Mouse (Mus musculus): Measurements from ENCODE around the gene Mvb12b. TPM values are rescaled to one million over a fixed set of nuclear protein-coding genes. Genes with fewer than 3 reads are reported as not detected.
"Not testable (repeated sequence)": the region's sequence is repeated elsewhere in the genome, so short reads cannot be mapped to it uniquely, and the experiment has no call there.

Mvb12b gene
- 10 to 100 TPM; 18.1 to 19.1 TPM for total RNA-seq (2021)
- long read RNA-seq, experiment 1, partial matches to known transcripts = 0 of 2 reads
- long read RNA-seq, experiment 1, other reads (novel, unspliced or antisense) = 0 of 2 reads
- long read RNA-seq, experiment 2, partial matches to known transcripts = 0 of 3 reads
- long read RNA-seq, experiment 2, other reads (novel, unspliced or antisense) = 3 of 3 reads

DNA sequence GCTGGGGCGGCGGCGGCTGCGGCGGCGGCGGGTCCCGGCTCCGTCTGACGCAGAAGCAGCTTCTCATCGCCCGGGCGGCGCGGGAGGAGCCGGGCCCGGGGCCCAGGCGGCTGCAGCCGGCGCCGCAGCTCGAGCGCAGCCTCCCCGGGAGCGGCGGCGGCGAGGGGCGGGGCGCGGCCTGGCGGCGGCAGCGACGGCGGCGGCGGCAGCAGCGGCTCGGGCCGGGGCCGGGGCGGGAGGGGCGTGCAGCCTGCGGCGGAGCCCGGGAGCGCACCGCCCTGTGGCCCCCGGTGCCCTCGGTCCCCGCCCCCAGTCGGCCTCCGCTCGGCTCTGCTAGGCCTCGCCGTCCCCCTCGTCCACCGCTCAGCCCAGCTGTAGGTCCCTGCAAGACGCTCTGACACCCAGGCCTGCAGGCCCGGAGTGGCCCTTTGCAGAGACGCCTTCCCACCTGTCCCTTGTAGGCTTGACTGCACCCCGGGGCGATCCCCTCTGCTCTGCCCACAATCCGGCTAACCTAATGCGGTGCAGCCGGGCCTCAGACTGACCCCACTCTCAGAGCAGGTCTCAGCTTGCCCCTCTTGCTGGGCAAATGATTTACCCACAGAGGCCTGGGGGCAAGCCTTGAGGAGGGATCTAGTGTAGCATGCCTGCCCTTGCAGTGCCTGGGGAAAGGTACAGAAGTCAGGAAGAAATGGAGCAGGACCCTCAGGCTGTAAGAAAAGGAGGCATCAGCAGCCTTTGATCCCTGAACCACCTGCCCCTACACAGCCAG lies at the start of gene Mvb12b:
TSS of gene Mvb12b (minus strand) at position 619 of the 772 bp plus-strand sequence.
- intact Hi-C loops (cut with DNase I) = loop anchor here (5.0 kb wide), 1 partner anchor 45 kb away; no protein-coding TSS in a partner anchor

DNA sequence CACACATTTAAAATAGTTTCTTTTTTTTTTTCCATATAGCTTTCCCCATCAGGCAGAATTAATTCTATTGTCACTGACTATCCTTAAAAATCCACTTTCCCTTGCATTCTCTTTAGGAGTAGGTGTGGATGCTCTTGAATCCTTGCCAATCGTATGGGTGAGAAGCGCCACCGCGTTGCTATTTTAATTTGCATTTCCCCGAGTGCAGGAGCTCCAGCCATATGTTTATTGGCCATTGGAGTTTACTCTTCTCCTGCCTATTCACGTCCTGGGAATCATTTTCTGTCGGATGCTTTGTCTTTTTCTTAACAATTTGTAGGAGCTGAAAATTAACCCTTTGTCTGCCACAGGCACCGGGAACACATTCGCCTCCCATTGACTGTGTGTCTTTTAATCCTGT lies 48.0 kb upstream of the Mvb12b start:
- intact Hi-C loops (cut with DNase I) = no loop called here
- no peak for DNase-seq

More for the DNA sequence above, at the start of gene Mvb12b:
- peak; percentile 74 to 83 for DNase-seq

DNA sequence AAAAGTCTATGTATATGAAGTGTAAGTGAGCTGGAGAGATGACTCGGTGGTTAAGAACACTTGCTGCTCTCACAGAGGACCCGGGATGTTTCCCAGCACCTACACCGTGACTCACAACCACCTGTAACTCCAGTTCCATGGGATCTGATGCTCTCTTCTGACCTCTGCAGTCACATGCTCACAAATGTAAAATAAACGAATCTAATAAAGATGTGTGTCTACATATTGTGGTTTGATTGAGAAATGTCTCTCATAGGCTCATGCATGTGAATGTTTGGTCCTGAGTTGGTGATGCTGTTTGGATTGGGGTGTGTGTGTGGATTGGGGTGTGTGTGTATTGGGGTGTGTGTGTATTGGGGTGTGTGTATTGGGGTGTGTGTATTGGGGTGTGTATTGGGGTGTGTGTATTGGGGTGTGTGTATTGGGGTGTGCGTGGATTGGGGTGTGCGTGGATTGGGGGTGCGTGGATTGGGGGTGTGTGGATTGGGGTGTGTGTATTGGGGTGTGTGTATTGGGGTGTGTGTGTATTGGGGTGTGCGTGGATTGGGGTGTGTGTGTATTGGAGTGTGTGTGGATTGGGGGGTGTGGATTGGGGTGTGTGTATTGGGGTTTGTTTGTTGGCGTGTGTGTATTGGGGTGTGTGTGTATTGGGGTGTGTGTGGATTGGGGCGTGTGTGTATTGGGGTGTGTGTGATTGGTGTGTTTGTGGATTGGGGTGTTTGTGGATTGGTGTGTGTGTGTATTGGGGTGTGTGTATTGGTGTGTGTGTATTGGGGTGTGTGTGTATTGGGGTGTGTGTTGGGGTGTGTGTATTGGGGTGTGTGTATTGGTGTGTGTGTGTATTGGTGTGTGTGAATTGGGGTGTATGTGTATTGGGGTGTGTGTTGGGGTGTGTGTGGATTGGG lies 46.1 kb upstream of the Mvb12b start:
- intact Hi-C loops (cut with DNase I) = no loop called here
- no peak for DNase-seq

DNA sequence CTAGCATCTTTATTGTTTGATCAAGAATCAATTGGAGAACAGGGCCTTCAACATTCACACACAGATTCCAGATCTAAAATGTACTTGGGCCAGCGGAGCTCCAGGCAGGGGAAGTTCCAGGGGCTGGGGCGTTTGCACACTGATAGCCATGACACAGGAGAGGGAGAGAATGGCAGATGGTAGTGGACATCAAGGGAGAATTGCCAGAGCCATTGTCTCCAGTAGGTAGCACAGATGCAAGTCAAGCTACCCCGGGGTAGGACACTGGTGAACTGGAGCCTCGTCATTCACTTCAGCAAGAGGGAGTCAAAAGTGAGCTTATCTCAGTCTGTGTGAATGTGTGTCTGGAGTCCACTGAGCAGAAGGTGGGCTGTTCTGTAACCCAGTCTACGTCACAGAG lies 43.4 kb upstream of the Mvb12b start:
- intact Hi-C loops (cut with DNase I) = no loop called here

DNA sequence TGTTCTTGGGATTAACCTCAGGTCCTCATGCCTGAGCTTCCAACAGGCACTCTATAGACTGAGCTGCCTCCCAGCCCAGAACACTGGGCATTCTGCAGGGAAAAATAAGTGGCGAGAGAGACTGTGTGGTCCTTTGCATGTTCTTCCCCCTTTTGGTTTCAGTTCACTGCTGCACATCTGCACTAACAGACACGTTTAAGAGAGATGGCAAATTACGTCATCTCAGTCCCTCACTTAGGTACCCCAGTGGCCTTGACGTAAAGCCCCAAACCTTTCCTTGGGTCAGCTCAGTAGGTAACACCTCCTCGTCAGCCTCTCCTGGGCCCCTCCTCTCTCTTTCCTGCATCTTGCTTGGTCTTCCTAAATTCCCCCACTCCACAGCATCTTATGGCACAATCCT lies 37.5 kb upstream of the Mvb12b start:
- no peak for DNase-seq
- intact Hi-C loops (cut with DNase I) = no loop called here

More for the DNA sequence above, 43.4 kb upstream of the Mvb12b start:
- no peak for DNase-seq

DNA sequence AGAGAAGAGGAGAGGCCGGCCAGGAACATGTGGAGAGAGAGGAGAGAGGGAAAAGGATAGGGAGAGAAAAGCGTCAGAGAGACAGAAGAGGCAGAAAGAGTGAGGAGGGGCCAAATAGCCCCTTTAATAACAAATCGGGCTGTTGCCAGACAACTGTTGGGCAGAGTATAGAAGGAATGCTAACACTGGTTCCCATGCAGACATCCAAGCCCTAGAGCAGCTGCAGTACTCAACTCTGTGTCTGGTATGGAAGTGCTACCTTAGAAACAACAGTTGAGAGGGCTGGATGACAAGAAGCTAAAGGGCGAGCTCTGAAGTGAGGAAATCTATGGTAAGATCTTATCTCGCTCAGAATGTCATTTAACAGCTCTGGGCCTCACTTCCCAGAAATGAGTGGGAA lies 35.7 kb upstream of the Mvb12b start:
- intact Hi-C loops (cut with DNase I) = no loop called here
- DNase-seq = no peak

DNA sequence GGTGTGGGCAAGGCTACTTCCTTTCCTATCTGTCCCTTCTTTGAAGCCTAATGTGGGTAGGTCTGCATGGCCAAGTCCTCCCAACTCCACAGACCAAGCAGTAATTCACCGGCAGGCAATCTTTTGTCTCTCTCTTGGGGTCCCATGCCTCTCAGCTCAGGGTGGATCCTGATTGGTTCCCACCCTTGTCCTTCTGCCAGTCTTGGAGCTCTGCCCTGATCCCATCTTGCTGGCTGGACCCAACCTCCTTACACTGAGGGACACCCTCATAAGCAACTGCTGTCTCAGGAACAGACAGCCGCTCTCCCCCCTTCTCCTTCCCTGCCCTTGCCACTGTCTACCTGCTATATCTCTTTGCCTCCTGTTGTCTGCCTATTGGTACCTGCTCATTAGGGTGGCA lies 34.7 kb upstream of the Mvb12b start:
- DNase-seq = no peak
- intact Hi-C loops (cut with DNase I) = no loop called here

DNA sequence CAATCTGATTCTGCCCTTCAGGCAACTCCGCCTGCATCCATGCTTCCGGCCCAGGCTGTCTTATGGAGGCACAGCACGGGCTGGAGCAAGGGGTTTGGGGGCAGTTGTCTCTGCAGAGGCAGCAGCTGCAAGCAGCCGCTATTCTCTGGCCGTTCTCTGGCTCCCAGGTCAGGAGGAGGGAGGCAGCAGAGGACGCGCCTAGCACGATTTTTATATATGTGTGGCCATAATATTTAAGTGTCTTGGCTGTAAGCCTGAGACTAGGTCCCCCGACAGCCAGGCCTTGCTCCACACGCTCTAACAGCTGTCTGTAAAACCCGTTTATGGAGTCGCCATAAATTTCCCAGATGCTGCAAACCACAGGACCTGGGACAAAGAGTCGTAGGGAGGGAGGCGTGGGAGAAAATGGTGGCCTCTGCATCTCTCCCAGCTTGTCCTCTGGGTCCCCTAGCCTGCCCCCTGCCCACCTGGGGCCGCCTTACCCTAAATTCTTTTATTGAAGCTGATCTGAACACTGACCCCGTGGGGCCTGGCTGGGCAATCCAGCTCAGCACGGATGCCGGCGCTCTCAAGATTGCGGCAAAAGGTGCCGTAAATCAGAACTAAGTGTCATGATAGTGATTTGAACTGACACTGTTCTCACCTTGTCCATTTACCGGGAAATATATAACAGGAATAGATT lies 32.3 kb upstream of the Mvb12b start:
- peak; percentile 13 to 41 for DNase-seq
- intact Hi-C loops (cut with DNase I) = loop anchor here (5.0 kb wide), 1 partner anchor 48 kb away; no protein-coding TSS in a partner anchor

DNA sequence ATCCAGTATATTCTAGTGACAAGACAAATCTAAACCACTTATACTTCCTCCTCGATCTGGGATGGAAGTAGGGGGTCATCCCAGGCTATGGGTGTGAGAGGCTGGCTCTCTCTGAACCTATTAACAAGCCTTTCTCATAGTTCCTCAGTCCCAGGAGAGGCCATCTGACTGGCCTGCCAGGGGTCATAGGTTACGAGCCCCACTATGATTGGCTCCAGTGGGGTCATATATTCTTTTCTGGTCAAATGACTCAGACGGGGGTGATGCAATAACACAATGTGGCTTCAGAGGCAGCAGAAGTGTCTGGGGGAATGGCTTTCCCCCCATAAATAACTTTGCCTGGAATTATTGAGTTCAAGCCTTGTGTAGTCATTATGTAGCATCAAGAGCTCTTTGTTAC lies 31.1 kb upstream of the Mvb12b start:
- peak in 1 of 2 experiments; percentile 9 for DNase-seq
- intact Hi-C loops (cut with DNase I) = loop anchor here (1.0 to 5.0 kb wide), 2 partner anchors 47 to 98 kb away; no protein-coding TSS in a partner anchor

DNA sequence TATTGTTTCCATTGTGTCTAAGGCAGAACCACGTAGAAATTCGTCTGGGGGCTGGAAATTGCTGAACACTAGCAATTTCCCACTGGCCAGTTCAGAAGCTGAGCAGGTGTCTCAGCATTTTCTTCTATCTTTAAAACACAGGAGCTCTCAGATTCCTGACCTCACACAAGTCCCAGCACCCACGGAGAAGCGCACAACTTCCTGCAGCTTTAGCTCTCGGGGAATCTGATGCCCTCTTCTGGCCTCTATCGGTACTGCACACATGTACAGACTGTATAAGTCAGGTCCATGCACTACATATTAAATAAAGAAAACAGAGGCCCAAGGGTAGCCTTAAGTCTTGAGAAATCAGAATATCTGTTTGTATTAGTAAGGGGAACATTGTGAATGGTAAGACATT lies 30.6 kb upstream of the Mvb12b start:
- intact Hi-C loops (cut with DNase I) = loop anchor here (1.0 to 5.0 kb wide), 2 partner anchors 46 to 97 kb away; no protein-coding TSS in a partner anchor
- peak; percentile 46 to 68 for DNase-seq

DNA sequence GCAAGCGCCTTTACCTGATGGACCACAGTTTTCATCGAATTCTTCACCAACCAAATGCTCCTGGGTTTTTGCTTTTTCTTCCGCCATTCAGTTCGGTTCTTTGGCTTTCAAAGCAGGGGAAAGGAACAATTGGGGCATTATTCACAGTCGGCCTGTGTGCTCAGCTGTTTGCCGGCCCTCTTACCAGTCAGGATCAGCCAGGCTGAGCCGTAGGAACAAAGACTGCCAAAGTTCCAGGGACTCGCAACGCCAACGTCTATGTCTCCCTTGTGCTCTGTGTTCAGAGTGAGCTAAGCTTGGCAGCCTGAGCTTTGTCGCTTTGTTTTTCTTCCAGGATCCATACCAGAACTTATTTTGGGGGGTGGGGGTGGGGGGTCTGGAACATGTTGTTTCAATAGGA lies 28.9 kb upstream of the Mvb12b start:
- intact Hi-C loops (cut with DNase I) = loop anchor here (5.0 kb wide), 1 partner anchor 44 kb away; no protein-coding TSS in a partner anchor
- no peak for DNase-seq

DNA sequence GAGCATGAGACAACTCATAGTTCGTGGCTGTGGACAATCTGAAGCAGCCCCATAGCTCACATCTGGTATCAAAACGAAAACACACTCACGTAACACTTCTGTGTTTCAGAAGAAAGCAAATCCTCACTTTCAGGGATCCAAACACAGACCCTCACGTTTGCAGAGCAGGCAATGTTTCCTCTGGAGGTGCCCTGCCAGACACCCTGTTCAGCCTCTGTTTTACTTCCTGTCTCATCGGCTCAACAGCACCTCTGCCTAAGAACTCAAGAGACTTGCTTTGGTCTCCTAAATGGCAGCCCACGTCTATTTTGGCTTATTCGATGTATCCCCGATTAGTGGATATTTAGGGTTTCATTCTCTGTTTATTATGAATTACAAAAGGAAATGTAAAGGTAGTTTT lies 27.3 kb upstream of the Mvb12b start:
- intact Hi-C loops (cut with DNase I) = loop anchor here (5.0 kb wide), 1 partner anchor 43 kb away; no protein-coding TSS in a partner anchor

DNA sequence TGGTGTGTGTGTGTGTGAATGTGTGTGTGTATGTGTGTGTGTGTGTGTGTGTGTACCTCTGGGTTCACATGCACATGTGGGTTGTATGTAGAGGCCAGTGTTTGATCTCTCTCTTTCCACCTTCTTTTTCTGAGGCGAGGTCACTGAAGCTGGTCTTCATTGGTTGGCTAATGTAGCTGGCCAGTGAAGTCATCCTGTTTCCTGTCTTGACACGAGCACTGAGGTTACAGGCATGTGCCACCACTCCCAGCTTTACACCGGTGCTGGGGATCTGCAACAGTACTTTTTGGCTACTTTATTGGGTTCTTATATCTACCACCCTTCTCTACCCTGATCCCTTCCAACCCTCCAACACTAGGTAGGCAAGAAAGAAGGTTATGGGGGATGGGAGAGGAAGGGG lies 26.6 kb upstream of the Mvb12b start:
- DNase-seq = no peak
- intact Hi-C loops (cut with DNase I) = no loop called here

More for the DNA sequence above, 27.3 kb upstream of the Mvb12b start:
- no peak for DNase-seq

DNA sequence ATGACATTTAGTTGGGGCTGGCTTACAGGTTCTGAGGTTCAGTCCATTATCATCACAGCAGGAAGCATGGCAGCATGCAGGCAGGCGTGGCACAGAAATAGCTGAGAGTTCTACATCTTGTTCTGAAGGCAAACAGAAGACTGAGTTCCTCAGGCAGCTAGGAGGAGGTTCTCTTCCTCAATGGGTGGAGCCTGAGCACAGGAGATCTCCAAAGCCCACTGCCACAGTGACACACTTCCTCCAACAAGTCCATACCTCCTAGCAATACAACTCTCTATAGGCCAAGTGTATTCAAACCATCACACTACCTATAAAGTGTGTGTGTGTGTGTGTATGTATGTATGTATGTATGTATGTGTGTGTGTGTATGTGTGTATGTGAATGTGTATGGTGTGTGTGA lies 25.9 kb upstream of the Mvb12b start:
- DNase-seq; intact Hi-C loops (cut with DNase I): not testable (repeated sequence)

DNA sequence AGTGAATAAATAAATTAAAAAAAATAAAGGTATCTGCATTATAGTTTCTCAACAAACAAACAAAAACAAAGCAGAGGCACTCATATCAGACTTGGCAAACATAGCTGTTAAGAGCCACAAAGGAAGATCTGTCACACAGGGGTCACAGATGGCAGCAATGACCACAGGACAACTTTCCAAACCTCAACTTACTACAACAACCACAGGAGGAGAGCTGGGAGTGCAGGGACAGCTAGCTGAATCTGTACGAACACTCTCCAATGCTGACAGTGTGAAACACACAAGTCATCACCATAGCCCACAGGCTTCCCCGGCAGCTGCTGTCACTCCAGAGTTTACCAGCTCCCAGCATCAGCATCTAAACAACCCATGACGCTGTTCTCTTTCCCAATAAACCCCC lies 25.0 kb upstream of the Mvb12b start:
- intact Hi-C loops (cut with DNase I) = no loop called here
- no peak for DNase-seq

DNA sequence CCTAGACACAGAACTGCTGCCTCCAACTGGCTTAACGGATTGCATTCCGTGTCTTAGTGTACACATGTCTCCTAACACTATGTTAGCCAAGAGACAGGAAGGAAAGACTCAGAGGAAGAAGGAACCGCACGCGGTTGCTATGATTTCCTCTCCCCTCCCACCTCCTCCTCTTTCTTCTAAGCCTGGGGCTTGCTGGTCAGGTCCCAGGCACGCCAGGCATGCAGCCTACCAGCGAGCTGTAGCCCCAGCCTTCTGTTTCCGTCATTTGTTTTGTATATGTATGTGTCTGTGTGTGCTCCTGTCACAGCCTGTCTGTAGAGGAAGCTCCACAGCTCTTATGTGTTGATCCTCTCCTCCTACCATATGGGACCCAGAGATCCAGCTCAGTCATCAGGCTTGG lies 20.6 kb upstream of the Mvb12b start:
- peak; percentile 26 to 36 for DNase-seq
- intact Hi-C loops (cut with DNase I) = loop anchor here (5.0 kb wide), 1 partner anchor 156 kb away; no protein-coding TSS in a partner anchor

DNA sequence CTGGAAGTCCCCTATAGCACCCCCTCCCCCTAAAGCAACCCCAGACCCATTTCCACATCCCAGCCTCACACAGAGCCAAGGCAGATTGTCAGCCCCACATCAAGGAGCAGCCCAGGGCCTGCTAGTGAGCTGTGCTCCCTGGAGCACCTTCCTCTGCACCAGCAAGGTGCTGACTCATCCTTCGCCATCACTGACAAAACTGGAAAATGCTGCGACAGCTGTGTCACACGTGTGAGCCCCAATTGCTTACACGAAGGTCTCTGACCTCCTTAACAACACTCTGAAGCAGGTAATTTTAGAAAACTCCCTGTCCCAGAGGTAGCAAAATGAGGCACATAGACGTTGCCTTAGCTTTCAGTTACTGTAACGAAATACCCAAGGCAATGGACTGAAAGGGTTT lies 19.4 kb upstream of the Mvb12b start:
- intact Hi-C loops (cut with DNase I) = loop anchor here (5.0 kb wide), 1 partner anchor 155 kb away; no protein-coding TSS in a partner anchor
- no peak for DNase-seq

DNA sequence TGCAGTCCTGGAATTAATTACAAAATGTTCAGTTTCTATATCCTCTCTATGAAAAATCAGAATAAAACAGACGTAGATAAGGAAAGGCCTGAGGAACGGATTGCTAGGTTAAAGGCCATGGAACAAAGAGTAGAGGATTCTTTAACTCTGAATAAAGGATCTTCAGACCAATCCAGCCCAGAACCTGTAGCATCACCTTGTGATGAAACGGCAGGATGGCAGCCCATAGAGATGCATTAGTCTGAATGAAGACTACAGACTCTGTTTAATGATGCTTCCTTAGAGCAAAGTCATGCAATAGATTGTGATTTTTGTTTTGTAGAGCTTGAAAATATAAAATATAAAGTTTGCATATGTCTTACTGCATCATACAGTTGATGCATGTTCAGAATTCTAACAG lies 8.1 kb upstream of the Mvb12b start:
- intact Hi-C loops (cut with DNase I) = no loop called here
- DNase-seq = no peak

DNA sequence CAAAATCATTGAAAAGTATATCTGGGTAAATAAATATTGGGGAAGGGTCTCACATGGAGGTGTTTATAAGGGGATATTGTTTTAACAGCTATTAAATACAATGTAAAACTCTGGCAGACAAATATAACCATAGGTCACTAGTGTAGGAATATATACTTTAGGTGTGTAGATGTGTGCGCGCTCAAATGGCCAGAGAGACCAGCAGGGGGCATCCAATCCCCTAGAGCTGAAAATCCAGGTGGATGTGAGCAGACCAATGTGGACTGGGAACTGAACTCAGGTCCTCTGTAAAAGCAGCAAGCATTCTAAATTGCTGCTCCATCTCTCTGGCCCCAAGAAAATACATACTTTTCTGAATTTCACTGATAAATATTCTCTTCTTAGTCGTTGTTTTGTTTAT lies 5.4 kb upstream of the Mvb12b start:
- DNase-seq = no peak
- intact Hi-C loops (cut with DNase I) = no loop called here

DNA sequence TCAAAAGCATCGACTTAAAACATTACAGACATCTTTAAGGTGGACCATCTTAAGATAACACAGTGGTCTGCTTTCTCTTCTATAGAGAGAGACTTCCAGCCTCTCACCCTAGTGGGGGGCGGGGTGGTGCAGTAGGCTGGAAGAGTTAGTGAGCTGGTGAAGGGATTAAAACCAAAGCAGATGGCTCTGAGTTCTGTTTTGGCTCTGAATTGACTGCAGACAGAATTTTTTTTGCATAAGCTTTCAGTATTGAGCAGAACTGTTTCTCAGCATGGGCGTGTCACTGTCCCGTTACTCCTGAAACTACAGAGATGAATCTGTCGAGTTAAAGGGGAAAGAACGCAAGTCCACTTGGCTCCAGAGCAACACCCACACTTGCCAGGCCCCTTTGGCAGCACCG lies 4.6 kb upstream of the Mvb12b start:
- intact Hi-C loops (cut with DNase I) = no loop called here

More for the DNA sequence above, 4.6 kb upstream of the Mvb12b start:
- DNase-seq = no peak
